Mouse (Mus musculus) MEL (cell line): ENCODE measurements around the gene Dapk3. TPM values are rescaled to one million over a fixed set of nuclear protein-coding genes. Genes with fewer than 3 reads are reported as not detected.
"Not testable (repeated sequence)": the region's sequence is repeated elsewhere in the genome, so short reads cannot be mapped to it uniquely, and the experiment has no call there.

Experiments used
- DNase-seq: peaks from one replicate; pipeline ENCODE4 v3.0.0; 2011; ENCODE audit warnings: low read depth, low spot score
- H3K27ac ChIP-seq: 2 replicates; pipeline ENCODE4 v1.5.1; 2012; ENCODE audit warnings: low read depth, mild to moderate bottlenecking, control low read depth, low read length, moderate library complexity; ENCODE audit not compliant: control insufficient read depth
- H3K27me3 ChIP-seq, 2 experiments: fragments of 150-350 bp in 1 of 2; sonication (generic) in 1 of 2; 2 replicates each; pipeline ENCODE4 v1.6.1; 2012; ENCODE audit warnings: low read length in 2 of 2, mild to moderate bottlenecking in 2 of 2, improper control_type of control experiment in 1 of 2, moderate library complexity in 1 of 2; ENCODE audit not compliant: insufficient read depth in 2 of 2, control insufficient read depth in 1 of 2
- H3K36me3 ChIP-seq, 2 experiments: 2 replicates each; pipeline ENCODE4 v1.6.1; 2012 to 2014; ENCODE audit warnings: low read length in 2 of 2, improper control_type of control experiment in 1 of 2, inconsistent platforms in 1 of 2, mild to moderate bottlenecking in 1 of 2; ENCODE audit not compliant: insufficient read depth in 2 of 2, control insufficient read depth in 1 of 2
- H3K4me1 ChIP-seq, 2 experiments: fragments of 150-350 bp in 1 of 2; sonication (generic) in 1 of 2; 2 replicates each; pipeline ENCODE4 v1.6.1; 2012; ENCODE audit warnings: low read length in 2 of 2, improper control_type of control experiment in 1 of 2, mild to moderate bottlenecking in 1 of 2; ENCODE audit not compliant: insufficient read depth in 2 of 2, control insufficient read depth in 1 of 2
- H3K4me3 ChIP-seq, 2 experiments: fragments of 150-350 bp in 1 of 2; sonication (generic) in 1 of 2; 2 replicates each; pipeline ENCODE4 v1.5.1; 2012; ENCODE audit warnings: low read depth in 2 of 2, low read length in 2 of 2, mild to moderate bottlenecking in 2 of 2, moderate library complexity in 2 of 2, control low read depth in 1 of 2, improper control_type of control experiment in 1 of 2; ENCODE audit not compliant: control insufficient read depth in 1 of 2, insufficient read depth in 1 of 2
- H3K79me2 ChIP-seq: 2 replicates; pipeline ENCODE4 v1.6.1; 2012; ENCODE audit warnings: mild to moderate bottlenecking, low read length, moderate library complexity; ENCODE audit not compliant: control insufficient read depth, poor library complexity, insufficient read depth
- H3K9ac ChIP-seq: 2 replicates; pipeline ENCODE4 v1.6.1; 2012; ENCODE audit warnings: low read depth, mild to moderate bottlenecking, control low read depth, low read length, moderate library complexity; ENCODE audit not compliant: control insufficient read depth, poor library complexity, severe bottlenecking
- H3K9me3 ChIP-seq: fragments of 150-350 bp; sonication (generic); replicated peaks from 2 replicates; pipeline ENCODE4 v1.6.1; 2012; ENCODE audit warnings: mild to moderate bottlenecking, low read length, improper control_type of control experiment, moderate library complexity; ENCODE audit not compliant: insufficient read depth
- BHLHE40 ChIP-seq: IDR thresholded peaks from 2 replicates; pipeline ENCODE4 v1.6.1; 2012; ENCODE audit warnings: low read depth, mild to moderate bottlenecking, inconsistent platforms, low read length, improper control_type of control experiment, borderline replicate concordance
- CTCF ChIP-seq, 3 experiments: IDR thresholded peaks in 2 of 3; conservative IDR thresholded peaks in 1 of 3; 2 replicates each; pipeline ENCODE4 v1.5.1; 2011 to 2012; ENCODE audit warnings: low read length in 3 of 3, low read depth in 2 of 3, mild to moderate bottlenecking in 2 of 3, improper control_type of control experiment in 1 of 3, inconsistent platforms in 1 of 3, mixed read lengths in 1 of 3, moderate library complexity in 1 of 3; ENCODE audit not compliant: control insufficient read depth in 1 of 3, insufficient read depth in 1 of 3, poor library complexity in 1 of 3, severe bottlenecking in 1 of 3
- POLR2A ChIP-seq, 2 experiments: IDR thresholded peaks; 2 replicates each; pipeline ENCODE4 v1.6.1; 2011 to 2012; ENCODE audit warnings: low read length in 2 of 2, mild to moderate bottlenecking in 2 of 2, control low read depth in 1 of 2, improper control_type of control experiment in 1 of 2, low read depth in 1 of 2, moderate library complexity in 1 of 2; ENCODE audit not compliant: control insufficient read depth in 1 of 2, insufficient read depth in 1 of 2, poor library complexity in 1 of 2
- POLR2AphosphoS5 ChIP-seq: IDR thresholded peaks from 2 replicates; pipeline ENCODE4 v1.6.1; 2012; ENCODE audit warnings: low read depth, borderline replicate concordance, mild to moderate bottlenecking, inconsistent platforms, low read length, moderate library complexity, mixed read lengths
- TCF12 ChIP-seq: IDR thresholded peaks from 2 replicates; pipeline ENCODE4 v1.6.1; 2014; ENCODE audit warnings: low read depth, mild to moderate bottlenecking, inconsistent platforms, low read length, improper control_type of control experiment, moderate library complexity
- USF2 ChIP-seq, 2 experiments: IDR thresholded peaks; 2 replicates each; pipeline ENCODE4 v1.6.1; 2011 to 2012; ENCODE audit warnings: improper control_type of control experiment in 2 of 2, low read length in 2 of 2, borderline replicate concordance in 1 of 2, inconsistent platforms in 1 of 2, low read depth in 1 of 2, mild to moderate bottlenecking in 1 of 2; ENCODE audit not compliant: insufficient read depth in 1 of 2
- polyA plus RNA-seq, 2 experiments: library from polyadenylated mRNA; stranded (reverse) in 1 of 2; unstranded in 1 of 2; fragments of >175 nt in 1 of 2; fragments of >200 nt in 1 of 2; gene quantifications; 2 replicates each; pipeline versions ENCODE4 v1.2.1 to v1.2.4; 2012; ENCODE audit warnings: low replicate concordance in 2 of 2, low read depth in 1 of 2; ENCODE audit not compliant: insufficient read length in 2 of 2, insufficient read depth in 1 of 2, missing spikeins in 1 of 2
- total RNA-seq: library from RNA; depleted of rRNA; stranded (reverse); fragments of 300-350 nt; gene quantifications from 2 replicates; pipeline ENCODE4 v1.2.3, GENCODE M21; 2012

Gene Dapk3
- total and polyA plus RNA-seq, 3 experiments, result 42.3 to 79.1 TPM; not detected in 1

- Histone ChIP-seq H3K79me2 (peaks cover 44% of the 10 kb centered on the region), H3K27me3 (no peaks in the 10 kb centered on the region), H3K9ac (peak overlapping the region; percentile 94), H3K4me1 (peaks cover 0 to 20% of the 10 kb centered on the region in 2 experiments; a peak in 3 of 4 replicates), H3K9me3 (no peaks in the 10 kb centered on the region), H3K36me3 (peaks cover 6 to 10% of the 10 kb centered on the region in 2 experiments), H3K4me3 (peak overlapping the region in 1 of 2 experiments; percentile 80; a peak in 2 of 4 replicates), H3K27ac (peak overlapping the region; percentile 84)
- DNase-seq, result peak; percentile 39
- TF ChIP-seq CTCF (IDR thresholded peaks at IDR 0.05 in 2 of 3, conservative IDR thresholded peaks at IDR 0.05 in 1 of 3; ENCODE audit: control insufficient read depth in 1 of 3, insufficient read depth in 1 of 3, low read depth in 2 of 3, low read length in 3 of 3, poor library complexity in 1 of 3, severe bottlenecking in 1 of 3), result peak; percentile 18 to 43 (median 36); a peak in 5 of 6 replicates
- TF ChIP-seq POLR2A (IDR thresholded peaks at IDR 0.05; ENCODE audit: control insufficient read depth in 1 of 2, insufficient read depth in 1 of 2, low read depth in 1 of 2, low read length in 2 of 2, poor library complexity in 1 of 2), result peak in 1 of 2 experiments; percentile 26; a peak in 2 of 4 replicates
- no peak for TF ChIP-seq TCF12
- no peak for TF ChIP-seq USF2 (IDR thresholded peaks at IDR 0.05; ENCODE audit: borderline replicate concordance in 1 of 2, insufficient read depth in 1 of 2, low read depth in 1 of 2, low read length in 2 of 2)
- TF ChIP-seq POLR2AphosphoS5, result 0 out of 2 replicates have a peak, but pooled peaks have one; percentile 24
Observed at GRCm38 (mm10) chr10:81179451-81180342, 3.1 kb upstream of the Dapk3 start.

- Histone ChIP-seq H3K4me3 (no peak overlapping the region), H3K9ac (no peak overlapping the region), H3K27ac (no peak overlapping the region), H3K79me2 (peaks cover 44% of the 10 kb centered on the region)
- TF ChIP-seq BHLHE40 (no peak), POLR2AphosphoS5 (peak; percentile 72; the same call in 1 of the 2 replicates), POLR2A (IDR thresholded peaks at IDR 0.05; ENCODE audit: control insufficient read depth in 1 of 2, insufficient read depth in 1 of 2, low read depth in 1 of 2, low read length in 2 of 2, poor library complexity in 1 of 2) (0 out of 4 replicates have a peak, but pooled peaks of 1 of the 2 experiments have one; percentile 0)
- TF ChIP-seq, all 39 proteins: peak for 2
- peaks cover 6 to 10% of the 10 kb centered on the region in 2 experiments for H3K36me3 ChIP-seq
- H3K27me3 ChIP-seq, result no peaks in the 10 kb centered on the region
- H3K9me3 ChIP-seq, result no peaks in the 10 kb centered on the region
- DNase-seq, result peak; percentile 34
- peaks cover 0 to 19% of the 10 kb centered on the region in 2 experiments; a peak in 2 of 4 replicates for H3K4me1 ChIP-seq
Observed at GRCm38 (mm10) chr10:81180946-81181345, 1.9 kb upstream of the Dapk3 start.

GRCm38 (mm10) chr10:81181860-81182259, 945 bp upstream of the Dapk3 start:
- peaks cover 0 to 19% of the 10 kb centered on the region in 2 experiments; a peak in 2 of 4 replicates for H3K4me1 ChIP-seq
- H3K9ac ChIP-seq, H3K27ac ChIP-seq, H3K4me3 ChIP-seq, H3K9me3 ChIP-seq, H3K36me3 ChIP-seq, H3K27me3 ChIP-seq: not testable (repeated sequence)
- H3K79me2 ChIP-seq, result peaks cover 40% of the 10 kb centered on the region
- peak; percentile 41 for DNase-seq
